Mouse (Mus musculus) megakaryocyte, embryonic 14.5 days (primary cell): ENCODE results near the gene Dab2. TPM values are rescaled to one million over a fixed set of nuclear protein-coding genes. Genes with fewer than 3 reads are reported as not detected.

Experiments
- H3K27me3 ChIP-seq: replicated peaks from 2 replicates; pipeline ENCODE3; 2012; ENCODE audit warnings: inconsistent platforms
- H3K36me3 ChIP-seq: replicated peaks from 2 replicates; pipeline ENCODE3; 2012; ENCODE audit warnings: low read length, inconsistent platforms, mixed read lengths
- H3K4me1 ChIP-seq: 2 replicates; pipeline ENCODE4 v1.6.1; 2012; ENCODE audit warnings: inconsistent platforms
- H3K4me3 ChIP-seq: replicated peaks from 2 replicates; pipeline ENCODE3; 2012; ENCODE audit warnings: moderate library complexity, mild to moderate bottlenecking, inconsistent platforms
- H3K9me3 ChIP-seq: 2 replicates; pipeline ENCODE4 v1.6.1; 2012; ENCODE audit warnings: inconsistent platforms
- FLI1 ChIP-seq: IDR thresholded peaks from 2 replicates; pipeline ENCODE4 v1.6.1; 2012; ENCODE audit warnings: low read length, inconsistent platforms, mixed read lengths
- GATA1 ChIP-seq: IDR thresholded peaks from 3 replicates; pipeline ENCODE4 v1.6.1; 2012; ENCODE audit warnings: mixed read lengths, low read length, inconsistent platforms, borderline replicate concordance
- polyA plus RNA-seq: library from polyadenylated mRNA; stranded (reverse); fragments of >175 nt; gene quantifications from 2 replicates; pipeline ENCODE4 v1.2.3, GENCODE M21; 2012; ENCODE audit warnings: low replicate concordance; ENCODE audit not compliant: insufficient read depth

Dab2 gene
- polyA plus RNA-seq, 1 experiment, result 3.0 TPM

DNA sequence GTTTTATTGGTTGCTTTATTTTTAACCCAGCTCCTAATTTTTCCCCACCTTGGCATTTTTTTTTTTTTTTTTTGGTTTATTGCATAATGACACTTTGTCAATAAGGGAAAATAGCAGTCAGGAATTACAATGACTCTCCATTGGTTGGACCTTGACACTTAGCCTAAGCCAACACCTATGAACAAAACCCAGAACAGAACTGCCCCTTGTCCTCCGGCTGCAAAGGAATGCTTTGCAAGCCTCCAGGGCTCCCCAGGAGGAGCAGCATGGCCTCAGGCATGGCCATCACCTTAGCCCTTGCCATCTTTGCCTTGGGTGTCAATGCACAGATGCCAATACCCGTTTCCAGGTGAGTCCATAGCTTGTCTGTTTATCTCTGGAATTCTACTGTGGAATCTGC lies 145.5 kb downstream of the Dab2 start, which contains the start of gene C9:
TSS of gene C9 (plus strand) at position 193 of the 400 bp plus-strand sequence.
- H3K27me3 ChIP-seq, result peaks cover 16% of the 10 kb centered on the region
- no peaks in the 10 kb centered on the region for H3K36me3 ChIP-seq
- TF ChIP-seq GATA1, result no peak
- TF ChIP-seq FLI1, result no peak
- no peak within 1 kb of the TSS for H3K4me3 ChIP-seq
- H3K4me1 ChIP-seq, result peaks cover 13% of the 10 kb centered on the region; the same call in 1 of the 2 replicates
- no peaks in the 10 kb centered on the region for H3K9me3 ChIP-seq

DNA sequence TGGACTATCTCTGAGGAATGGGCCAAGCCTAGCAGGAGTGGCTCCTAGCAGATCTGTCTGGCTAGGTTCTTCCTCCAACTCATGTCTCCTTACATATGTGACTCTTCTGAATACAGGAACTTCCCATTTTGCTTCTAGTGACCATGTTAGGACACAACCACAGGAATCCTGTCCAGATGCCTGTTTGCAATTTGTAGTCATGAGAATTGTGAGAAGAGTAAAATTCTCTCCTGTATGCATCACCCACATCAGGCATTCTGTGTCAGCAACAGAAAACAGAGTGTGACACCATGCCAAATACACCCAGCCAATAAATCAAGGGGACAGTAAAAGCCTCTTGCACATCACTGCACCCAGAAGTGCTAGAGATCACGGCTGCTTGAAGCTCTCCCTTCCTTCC lies 146.6 kb downstream of the Dab2 start:
- no peak for TF ChIP-seq GATA1
- no peaks in the 10 kb centered on the region for H3K9me3 ChIP-seq
- H3K4me3 ChIP-seq, result no peak overlapping the region

DNA sequence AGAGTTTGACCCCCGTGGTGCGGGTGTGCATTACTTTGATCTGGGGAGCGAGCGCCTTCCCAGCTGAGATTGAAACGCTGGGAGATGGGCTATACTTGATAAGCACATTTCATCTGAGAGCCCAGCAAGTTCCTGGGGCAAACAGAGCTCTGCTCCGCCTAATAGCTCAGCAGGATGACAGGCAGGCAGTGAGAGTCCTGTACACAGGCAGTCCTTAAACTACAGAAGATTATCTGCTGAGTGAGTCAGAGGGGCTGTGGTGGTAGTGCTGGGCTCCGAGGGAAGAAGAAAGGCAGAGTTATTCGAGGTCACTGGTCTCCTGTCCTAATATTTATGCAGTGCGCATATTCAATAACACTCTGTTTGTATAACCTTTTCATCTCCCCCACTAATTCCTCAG lies 149.3 kb downstream of the Dab2 start:
- Histone ChIP-seq H3K9me3 (no peaks in the 10 kb centered on the region), H3K4me3 (no peak overlapping the region), H3K4me1 (no peaks in the 10 kb centered on the region), H3K27me3 (peaks cover 12% of the 10 kb centered on the region), H3K36me3 (no peaks in the 10 kb centered on the region)
- TF ChIP-seq FLI1 (no peak), GATA1 (no peak)

More for the DNA sequence above, 146.6 kb downstream of the Dab2 start:
- H3K36me3 ChIP-seq, result no peaks in the 10 kb centered on the region
- peaks cover 7% of the 10 kb centered on the region; the same call in 1 of the 2 replicates for H3K4me1 ChIP-seq
- H3K27me3 ChIP-seq, result peaks cover 14% of the 10 kb centered on the region

GRCm38 (mm10) chr15:6454461-6454860 lies 154.9 kb downstream of the Dab2 start:
- Histone ChIP-seq H3K4me1 (no peaks in the 10 kb centered on the region), H3K9me3 (peaks cover 5% of the 10 kb centered on the region; the same call in 1 of the 2 replicates), H3K27me3 (peaks cover 4% of the 10 kb centered on the region), H3K36me3 (no peaks in the 10 kb centered on the region), H3K4me3 (no peak overlapping the region)
- TF ChIP-seq FLI1 (no peak), GATA1 (no peak)

DNA sequence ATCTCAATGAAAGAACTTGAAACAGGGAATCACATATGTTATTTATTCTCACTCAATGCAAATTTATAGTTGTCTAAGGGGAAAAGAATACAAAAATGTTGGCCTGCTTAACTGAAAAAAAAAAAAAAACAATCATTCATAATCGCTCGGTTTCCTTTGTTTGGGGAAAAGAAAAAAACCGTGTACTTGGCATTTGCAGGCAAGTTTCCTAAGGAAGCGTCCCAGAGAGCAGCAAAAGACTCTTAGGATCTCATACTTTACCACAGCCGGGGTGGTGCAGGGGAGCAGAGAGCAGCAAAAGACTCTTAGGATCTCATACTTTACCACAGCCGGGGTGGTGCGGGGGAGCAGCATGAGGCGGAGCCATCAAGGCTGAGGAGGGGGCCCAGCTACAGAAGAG lies 161.8 kb downstream of the Dab2 start:
- no peaks in the 10 kb centered on the region for H3K36me3 ChIP-seq
- TF ChIP-seq GATA1 (no peak), FLI1 (no peak)
- peaks cover 6% of the 10 kb centered on the region for H3K27me3 ChIP-seq
- H3K4me1 ChIP-seq, result no peaks in the 10 kb centered on the region
- H3K9me3 ChIP-seq, result peaks cover 8% of the 10 kb centered on the region; the same call in 1 of the 2 replicates
- H3K4me3 ChIP-seq, result no peak overlapping the region

GRCm38 (mm10) chr15:6463361-6463923 lies 163.9 kb downstream of the Dab2 start:
- no peaks in the 10 kb centered on the region for H3K36me3 ChIP-seq
- peaks cover 4% of the 10 kb centered on the region for H3K27me3 ChIP-seq
- TF ChIP-seq GATA1, result no peak
- no peak for TF ChIP-seq FLI1
- no peak overlapping the region for H3K4me3 ChIP-seq
- H3K4me1 ChIP-seq, result no peaks in the 10 kb centered on the region
- peaks cover 3% of the 10 kb centered on the region; the same call in 1 of the 2 replicates for H3K9me3 ChIP-seq

GRCm38 (mm10) chr15:6466995-6467394 lies 167.4 kb downstream of the Dab2 start:
- TF ChIP-seq GATA1 (no peak), FLI1 (no peak)
- no peaks in the 10 kb centered on the region for H3K4me1 ChIP-seq
- peaks cover 3% of the 10 kb centered on the region; the same call in 1 of the 2 replicates for H3K9me3 ChIP-seq
- peaks cover 5% of the 10 kb centered on the region for H3K27me3 ChIP-seq
- no peaks in the 10 kb centered on the region for H3K36me3 ChIP-seq
- no peak overlapping the region for H3K4me3 ChIP-seq

DNA sequence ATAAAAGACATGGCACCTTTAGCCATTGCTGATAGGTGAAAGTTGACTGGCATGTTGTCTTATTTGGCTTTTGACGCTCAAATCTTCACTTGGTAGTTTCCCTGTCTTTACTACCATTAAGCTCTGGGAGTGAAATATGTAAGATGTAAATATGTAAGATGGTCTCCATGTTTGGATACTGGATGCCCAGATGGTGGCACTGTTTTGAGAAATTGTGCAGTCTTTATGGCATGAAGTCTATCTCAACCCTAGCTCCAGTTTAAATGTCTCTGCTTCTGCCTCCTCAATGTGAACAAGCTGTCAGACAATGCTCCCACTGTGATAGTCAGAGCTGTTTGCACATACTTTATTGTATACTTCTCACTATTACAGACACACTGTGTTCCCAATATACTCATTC lies 169.3 kb downstream of the Dab2 start:
- Histone ChIP-seq H3K9me3 (no peaks in the 10 kb centered on the region), H3K27me3 (peaks cover 5% of the 10 kb centered on the region), H3K4me3 (no peak overlapping the region), H3K4me1 (no peaks in the 10 kb centered on the region), H3K36me3 (no peaks in the 10 kb centered on the region)
- TF ChIP-seq GATA1 (no peak), FLI1 (no peak)

- no peaks in the 10 kb centered on the region for H3K36me3 ChIP-seq
- H3K4me3 ChIP-seq, result no peak overlapping the region
- no peaks in the 10 kb centered on the region for H3K9me3 ChIP-seq
- H3K4me1 ChIP-seq, result no peaks in the 10 kb centered on the region
- H3K27me3 ChIP-seq, result peaks cover 5% of the 10 kb centered on the region
- TF ChIP-seq FLI1 (no peak), GATA1 (no peak)
These were observed 169.8 kb downstream of the Dab2 start for GRCm38 (mm10) chr15:6469384-6469783.

DNA sequence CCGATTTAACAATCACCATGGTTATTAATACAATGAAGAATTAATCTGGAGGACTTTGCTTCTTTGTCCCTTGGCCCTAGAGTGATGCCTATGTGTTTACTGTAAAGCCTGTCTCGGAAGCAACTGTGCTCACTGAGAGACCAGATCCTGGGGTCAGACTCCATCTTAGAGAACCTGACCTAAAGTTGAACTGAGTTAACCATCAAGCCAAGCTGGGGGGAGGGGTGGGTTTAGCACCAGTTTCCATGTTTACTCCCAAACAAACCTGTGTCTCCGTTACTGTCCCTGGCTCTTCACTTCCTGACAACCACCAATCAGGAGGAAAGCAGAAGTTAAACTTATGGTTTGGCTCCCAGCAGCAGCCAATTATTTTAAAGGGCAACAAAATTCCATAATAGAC lies 184.0 kb downstream of the Dab2 start:
- H3K9me3 ChIP-seq, result peaks cover 4% of the 10 kb centered on the region; the same call in 1 of the 2 replicates
- no peaks in the 10 kb centered on the region for H3K36me3 ChIP-seq
- no peaks in the 10 kb centered on the region for H3K4me1 ChIP-seq
- H3K4me3 ChIP-seq, result no peak overlapping the region
- TF ChIP-seq GATA1 (no peak), FLI1 (no peak)
- H3K27me3 ChIP-seq, result peaks cover 5% of the 10 kb centered on the region

Other genes starting within 250 kb of the Dab2 start
- gene C9, start 145.5 kb downstream of the Dab2 start, polyA plus RNA-seq, result not detected in 2 replicates
- gene Fyb, start 223.1 kb downstream of the Dab2 start, polyA plus RNA-seq, result 1,175 and 2,699 TPM in 2 replicates